Mouse (Mus musculus) granulocyte monocyte progenitor cell, adult 5-6 weeks (primary cell): ENCODE data around the gene Hmga1. TPM values are rescaled to one million over a fixed set of nuclear protein-coding genes. Genes with fewer than 3 reads are reported as not detected.

Source experiments
- ATAC-seq: replicated peaks from 2 replicates; pipeline ENCODE4 v1.8.0; 2016; ENCODE audit warnings: mild to moderate bottlenecking, moderate TSS enrichment, inconsistent platforms; ENCODE audit not compliant: poor library complexity, severe bottlenecking
- total RNA-seq, 2 experiments: library from RNA; stranded (forward) in 1 of 2; stranded (reverse) in 1 of 2; fragments of 200-712, 200-1000 nt in 1 of 2; fragments of >200 nt in 1 of 2; fragmentation: Nextera tagmentation in 1 of 2; gene quantifications; 2 replicates each; pipeline ENCODE4 v1.2.3; 2014 to 2017

Hmga1 gene
- total RNA-seq, 2 experiments from 2014 or later: 267 to 541 TPM

- peak; percentile 90 for ATAC-seq
These were observed 29.1 kb upstream of the Hmga1 start for GRCm38 (mm10) chr17:27527188-27527587.

GRCm38 (mm10) chr17:27528030-27528429 is 28.3 kb upstream of the Hmga1 start:
- no peak for ATAC-seq

- no peak for ATAC-seq
These were observed 27.5 kb upstream of the Hmga1 start for GRCm38 (mm10) chr17:27528767-27529166.

- no peak for ATAC-seq
These were observed 24.2 kb upstream of the Hmga1 start for GRCm38 (mm10) chr17:27532095-27532494.

GRCm38 (mm10) chr17:27533354-27533753 is 22.9 kb upstream of the Hmga1 start:
- ATAC-seq: no peak

GRCm38 (mm10) chr17:27534718-27535117 is 21.6 kb upstream of the Hmga1 start:
- ATAC-seq: peak; percentile 97

GRCm38 (mm10) chr17:27541261-27541660 is 15.0 kb upstream of the Hmga1 start:
- ATAC-seq: no peak

- no peak for ATAC-seq
These were observed 14.3 kb upstream of the Hmga1 start for GRCm38 (mm10) chr17:27541984-27542383.

- ATAC-seq: no peak
These were observed 11.7 kb upstream of the Hmga1 start for GRCm38 (mm10) chr17:27544551-27544950.

- ATAC-seq: no peak
These were observed 10.3 kb upstream of the Hmga1 start for GRCm38 (mm10) chr17:27545991-27546390.

GRCm38 (mm10) chr17:27546574-27547085 is 9.7 kb upstream of the Hmga1 start:
- no peak for ATAC-seq

GRCm38 (mm10) chr17:27547253-27547868 is 8.9 kb upstream of the Hmga1 start:
- ATAC-seq: peak; percentile 65

GRCm38 (mm10) chr17:27549234-27549633 is 7.1 kb upstream of the Hmga1 start:
- ATAC-seq: no peak

- no peak for ATAC-seq
These were observed 4.8 kb upstream of the Hmga1 start for GRCm38 (mm10) chr17:27551393-27551940.

GRCm38 (mm10) chr17:27552215-27553201 is 3.8 kb upstream of the Hmga1 start:
- peak; percentile 29 for ATAC-seq

GRCm38 (mm10) chr17:27554062-27554960 is 2.0 kb upstream of the Hmga1 start:
- ATAC-seq: no peak

- peak; percentile 31 for ATAC-seq
These were observed 1.2 kb upstream of the Hmga1 start for GRCm38 (mm10) chr17:27555075-27555511.

- peak; percentile 39 for ATAC-seq
These were observed 655 bp upstream of the Hmga1 start for GRCm38 (mm10) chr17:27555512-27556172.

- peak; percentile 10 for ATAC-seq
These were observed 1.1 kb downstream of the Hmga1 start for GRCm38 (mm10) chr17:27557181-27557926.
